Mouse (Mus musculus): ENCODE measurements around the gene Mark3. TPM values are rescaled to one million over a fixed set of nuclear protein-coding genes. Genes with fewer than 3 reads are reported as not detected.

Gene Mark3
- total and polyA plus RNA-seq, 2 experiments from 2014 or later = 41.3 to 112 TPM

DNA sequence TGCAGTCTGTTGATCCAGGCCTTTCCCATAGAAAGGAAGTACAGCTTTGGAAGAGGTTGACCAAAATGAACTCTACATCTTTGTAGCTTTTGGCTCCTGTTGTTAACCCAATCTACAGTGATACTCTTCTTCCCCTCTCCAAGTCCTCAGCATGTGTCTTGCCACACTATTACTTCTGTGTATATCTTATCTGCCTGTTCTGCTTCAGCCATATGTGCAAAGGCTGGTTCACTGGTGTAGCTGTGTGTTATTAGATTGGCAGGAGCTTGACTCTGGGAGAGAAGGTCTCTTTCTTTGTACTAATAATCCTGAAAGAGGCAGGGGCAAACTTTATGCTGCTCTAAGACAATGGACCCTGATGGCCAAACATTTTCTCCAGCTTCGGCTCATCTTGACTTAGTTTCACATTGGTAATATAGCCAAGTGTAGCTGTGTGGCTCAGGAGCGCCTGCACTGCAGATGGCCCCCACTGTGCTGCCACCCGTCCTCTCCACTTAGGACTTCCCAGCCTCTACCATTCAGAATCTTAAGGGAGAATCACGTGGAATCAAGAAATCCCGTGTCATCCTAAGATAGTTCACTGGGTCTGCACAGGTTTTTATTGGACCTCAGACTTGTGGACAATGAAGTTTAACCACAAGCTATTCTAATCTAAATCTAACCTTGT is 40.3 kb downstream of the Mark3 start:
- H3K4me3 ChIP-seq (ENCODE audit: low read depth, low read length) = no peak overlapping the region
- H3K4me1 ChIP-seq (ENCODE audit: insufficient read depth, low read length) = no peaks in the 10 kb centered on the region
- DNase-seq (ENCODE audit: low spot score) (no peak), ATAC-seq (ENCODE audit: low FRiP score) (no peak)
- no peaks in the 10 kb centered on the region for H3K9me3 ChIP-seq (ENCODE audit: low read length)
- H3K4me2 ChIP-seq (ENCODE audit: low read depth, low read length, poor library complexity, severe bottlenecking) = no peak overlapping the region
- H3K36me3 ChIP-seq (ENCODE audit: insufficient read depth, low read length) = peaks cover 11% of the 10 kb centered on the region; the same call in 1 of the 2 replicates
- H3K9ac ChIP-seq (replicated peaks; ENCODE audit: low read length, poor library complexity, severe bottlenecking) = no peak overlapping the region
- 85% methylated on average over 5 of the region's 5 CpGs for WGBS
- no peak for TF ChIP-seq CTCF (IDR thresholded peaks at IDR 0.05)
- no peak overlapping the region for H3K27ac ChIP-seq (ENCODE audit: low read depth, low read length)
- no peaks in the 10 kb centered on the region for H3K27me3 ChIP-seq (ENCODE audit: insufficient read depth, low read length)

DNA sequence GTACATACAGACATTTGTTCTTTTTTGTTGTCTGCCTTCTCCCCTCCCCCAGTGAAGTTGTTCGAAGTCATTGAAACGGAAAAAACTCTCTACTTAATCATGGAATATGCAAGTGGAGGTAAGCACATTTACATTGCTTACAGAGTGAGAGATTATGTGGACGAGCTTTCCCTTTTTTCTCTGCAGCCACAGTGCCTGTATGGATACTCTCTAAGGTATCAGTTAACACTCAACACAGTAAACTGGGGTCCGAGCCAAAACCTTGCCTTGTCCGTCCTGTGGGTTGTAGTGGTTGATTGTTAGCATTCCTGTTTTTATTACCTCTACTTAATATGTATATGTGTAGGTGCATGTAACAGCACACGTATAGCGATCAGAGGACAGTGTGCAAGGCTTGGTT is 43.9 kb downstream of the Mark3 start:
- DNase-seq (ENCODE audit: low spot score) (no peak), ATAC-seq (ENCODE audit: low FRiP score) (no peak)
- H3K4me2 ChIP-seq (ENCODE audit: low read depth, low read length, poor library complexity, severe bottlenecking) = no peak overlapping the region
- no peak overlapping the region for H3K9ac ChIP-seq (replicated peaks; ENCODE audit: low read length, poor library complexity, severe bottlenecking)
- no peak overlapping the region for H3K27ac ChIP-seq (ENCODE audit: low read depth, low read length)
- WGBS = 87% methylated on average over 7 of the region's 7 CpGs
- peaks cover 12% of the 10 kb centered on the region for H3K36me3 ChIP-seq (ENCODE audit: insufficient read depth, low read length)
- no peaks in the 10 kb centered on the region for H3K27me3 ChIP-seq (ENCODE audit: insufficient read depth, low read length)
- no peak overlapping the region for H3K4me3 ChIP-seq (ENCODE audit: low read depth, low read length)
- H3K9me3 ChIP-seq (ENCODE audit: low read length) = no peaks in the 10 kb centered on the region
- no peaks in the 10 kb centered on the region for H3K4me1 ChIP-seq (ENCODE audit: insufficient read depth, low read length)
- TF ChIP-seq CTCF (IDR thresholded peaks at IDR 0.05) = no peak

DNA sequence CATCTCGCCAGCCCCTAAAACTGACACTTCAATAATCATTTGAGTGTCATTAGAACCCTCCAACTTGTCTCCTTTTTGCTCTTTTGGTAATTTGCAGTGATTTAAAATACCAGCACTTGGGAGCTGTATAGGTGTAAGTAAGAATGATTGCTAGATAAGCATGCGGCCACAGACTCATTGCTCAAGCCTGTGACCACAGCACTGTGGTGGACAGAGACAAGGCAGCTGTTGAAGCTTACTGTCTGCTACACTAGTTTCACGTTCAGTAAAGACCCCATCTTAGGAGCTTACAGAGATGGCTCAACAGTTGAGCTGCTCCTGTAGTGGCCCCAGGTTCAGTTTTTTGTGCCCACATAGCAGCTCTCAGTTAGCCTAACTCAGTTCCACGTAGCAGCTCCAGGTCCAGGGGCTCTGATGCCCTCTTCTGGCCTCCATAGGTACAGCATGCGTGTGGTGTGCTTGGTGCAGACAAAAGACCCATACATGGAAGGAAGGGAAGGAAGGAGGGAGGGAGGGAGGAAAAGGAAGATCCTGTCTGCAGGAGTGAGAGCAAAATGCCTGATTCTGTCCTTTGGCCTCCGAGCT is 73.8 kb downstream of the Mark3 start:
- Histone ChIP-seq H3K4me1 (ENCODE audit: insufficient read depth, low read length) (no peaks in the 10 kb centered on the region), H3K27me3 (ENCODE audit: insufficient read depth, low read length) (no peaks in the 10 kb centered on the region), H3K27ac (ENCODE audit: low read depth, low read length) (0 out of 2 replicates have a peak overlapping the region, but pooled peaks have one; percentile 43), H3K9ac (replicated peaks; ENCODE audit: low read length, poor library complexity, severe bottlenecking) (no peak overlapping the region), H3K9me3 (ENCODE audit: low read length) (no peaks in the 10 kb centered on the region), H3K4me3 (ENCODE audit: low read depth, low read length) (no peak overlapping the region), H3K4me2 (ENCODE audit: low read depth, low read length, poor library complexity, severe bottlenecking) (no peak overlapping the region), H3K36me3 (ENCODE audit: insufficient read depth, low read length) (peaks cover 39% of the 10 kb centered on the region)
- TF ChIP-seq CTCF (IDR thresholded peaks at IDR 0.05) = peak; percentile 91
- DNase-seq (ENCODE audit: low spot score) (peak; percentile 75), ATAC-seq (ENCODE audit: low FRiP score) (peak; percentile 78; the same call in 1 of the 2 replicates)
- WGBS = 54% methylated on average over 6 of the region's 6 CpGs

GRCm38 (mm10) chr12:111652953-111653352 is 78.6 kb downstream of the Mark3 start:
- TF ChIP-seq CTCF (IDR thresholded peaks at IDR 0.05) = no peak
- Histone ChIP-seq H3K27ac (ENCODE audit: low read depth, low read length) (no peak overlapping the region), H3K4me2 (ENCODE audit: low read depth, low read length, poor library complexity, severe bottlenecking) (no peak overlapping the region), H3K27me3 (ENCODE audit: insufficient read depth, low read length) (no peaks in the 10 kb centered on the region), H3K9ac (replicated peaks; ENCODE audit: low read length, poor library complexity, severe bottlenecking) (no peak overlapping the region), H3K9me3 (ENCODE audit: low read length) (no peaks in the 10 kb centered on the region), H3K4me3 (ENCODE audit: low read depth, low read length) (no peak overlapping the region), H3K36me3 (ENCODE audit: insufficient read depth, low read length) (peaks cover 45% of the 10 kb centered on the region), H3K4me1 (ENCODE audit: insufficient read depth, low read length) (no peaks in the 10 kb centered on the region)
- ATAC-seq (ENCODE audit: low FRiP score) (no peak), DNase-seq (ENCODE audit: low spot score) (no peak)
- WGBS = 83% methylated on average over 3 of the region's 3 CpGs

DNA sequence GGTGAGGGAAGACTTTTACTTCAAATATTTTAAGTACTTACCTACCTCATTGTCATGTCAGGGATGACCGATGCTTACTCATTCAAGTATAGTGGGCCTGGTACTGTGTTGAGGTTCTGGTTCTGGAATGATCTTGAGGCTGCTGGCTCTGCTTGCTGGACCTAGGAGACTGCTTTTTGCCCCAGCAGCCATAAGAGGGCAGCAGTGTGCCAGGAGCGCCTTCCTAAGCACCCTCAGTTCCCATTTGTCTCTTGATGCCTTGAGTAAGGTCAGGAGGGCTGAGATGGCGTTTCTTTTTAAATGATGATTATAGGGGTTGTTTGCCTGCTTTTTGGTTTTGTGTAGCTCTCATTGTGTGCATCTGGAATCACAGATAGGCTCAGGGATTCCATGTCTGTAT is 79.1 kb downstream of the Mark3 start:
- H3K4me3 ChIP-seq (ENCODE audit: low read depth, low read length) = no peak overlapping the region
- H3K4me2 ChIP-seq (ENCODE audit: low read depth, low read length, poor library complexity, severe bottlenecking) = no peak overlapping the region
- no peak overlapping the region for H3K9ac ChIP-seq (replicated peaks; ENCODE audit: low read length, poor library complexity, severe bottlenecking)
- H3K36me3 ChIP-seq (ENCODE audit: insufficient read depth, low read length) = peaks cover 45% of the 10 kb centered on the region
- no peaks in the 10 kb centered on the region for H3K4me1 ChIP-seq (ENCODE audit: insufficient read depth, low read length)
- DNase-seq (ENCODE audit: low spot score) (peak; percentile 81), ATAC-seq (ENCODE audit: low FRiP score) (0 out of 2 replicates have a peak, but pooled peaks have one; percentile 56)
- TF ChIP-seq CTCF (IDR thresholded peaks at IDR 0.05) = peak; percentile 89
- H3K27me3 ChIP-seq (ENCODE audit: insufficient read depth, low read length) = no peaks in the 10 kb centered on the region
- H3K9me3 ChIP-seq (ENCODE audit: low read length) = no peaks in the 10 kb centered on the region
- WGBS = 29% methylated on average over 3 of the region's 3 CpGs
- no peak overlapping the region for H3K27ac ChIP-seq (ENCODE audit: low read depth, low read length)

- Histone ChIP-seq H3K4me1 (ENCODE audit: insufficient read depth, low read length) (no peaks in the 10 kb centered on the region), H3K4me3 (ENCODE audit: low read depth, low read length) (no peak overlapping the region), H3K9ac (replicated peaks; ENCODE audit: low read length, poor library complexity, severe bottlenecking) (no peak overlapping the region), H3K9me3 (ENCODE audit: low read length) (no peaks in the 10 kb centered on the region), H3K4me2 (ENCODE audit: low read depth, low read length, poor library complexity, severe bottlenecking) (no peak overlapping the region), H3K27me3 (ENCODE audit: insufficient read depth, low read length) (no peaks in the 10 kb centered on the region), H3K36me3 (ENCODE audit: insufficient read depth, low read length) (peaks cover 40% of the 10 kb centered on the region), H3K27ac (ENCODE audit: low read depth, low read length) (no peak overlapping the region)
- 94% methylated on average over 11 of the region's 11 CpGs for WGBS
- TF ChIP-seq CTCF (IDR thresholded peaks at IDR 0.05) = no peak
- no peak for ATAC-seq (ENCODE audit: low FRiP score)
- DNase-seq (ENCODE audit: low spot score) = no peak
Measured at GRCm38 (mm10) chr12:111655695-111656094, 81.4 kb downstream of the Mark3 start.

Measured in midbrain, postnatal 0 days (tissue).